Mouse (Mus musculus): ENCODE results near the gene Ibsp.

The Ibsp gene

GRCm38 (mm10) chr5:104342881-104343280 lies 43.9 kb downstream of the Ibsp start:
- DNase-seq (ENCODE audit: low spot score) = no peak

- DNase-seq (ENCODE audit: low spot score) = no peak
Observed at GRCm38 (mm10) chr5:104344526-104345240, 45.7 kb downstream of the Ibsp start.

- DNase-seq (ENCODE audit: low spot score) = no peak
Observed at GRCm38 (mm10) chr5:104345241-104345630, 46.3 kb downstream of the Ibsp start.

GRCm38 (mm10) chr5:104351041-104351440 lies 52.1 kb downstream of the Ibsp start:
- no peak for DNase-seq (ENCODE audit: low spot score)

- no peak for DNase-seq (ENCODE audit: low spot score)
Observed at GRCm38 (mm10) chr5:104351874-104352273, 52.9 kb downstream of the Ibsp start.

GRCm38 (mm10) chr5:104357575-104357974 lies 58.6 kb downstream of the Ibsp start:
- no peak for DNase-seq (ENCODE audit: low spot score)

- no peak for DNase-seq (ENCODE audit: low spot score)
Observed at GRCm38 (mm10) chr5:104358592-104358991, 59.6 kb downstream of the Ibsp start.

GRCm38 (mm10) chr5:104359257-104359656 lies 60.3 kb downstream of the Ibsp start:
- no peak for DNase-seq (ENCODE audit: low spot score)

Data from ovary, adult 18-20 months (tissue).